8 mouse cellular contexts compared by ENCODE assay signal in the genomic region with DNA sequence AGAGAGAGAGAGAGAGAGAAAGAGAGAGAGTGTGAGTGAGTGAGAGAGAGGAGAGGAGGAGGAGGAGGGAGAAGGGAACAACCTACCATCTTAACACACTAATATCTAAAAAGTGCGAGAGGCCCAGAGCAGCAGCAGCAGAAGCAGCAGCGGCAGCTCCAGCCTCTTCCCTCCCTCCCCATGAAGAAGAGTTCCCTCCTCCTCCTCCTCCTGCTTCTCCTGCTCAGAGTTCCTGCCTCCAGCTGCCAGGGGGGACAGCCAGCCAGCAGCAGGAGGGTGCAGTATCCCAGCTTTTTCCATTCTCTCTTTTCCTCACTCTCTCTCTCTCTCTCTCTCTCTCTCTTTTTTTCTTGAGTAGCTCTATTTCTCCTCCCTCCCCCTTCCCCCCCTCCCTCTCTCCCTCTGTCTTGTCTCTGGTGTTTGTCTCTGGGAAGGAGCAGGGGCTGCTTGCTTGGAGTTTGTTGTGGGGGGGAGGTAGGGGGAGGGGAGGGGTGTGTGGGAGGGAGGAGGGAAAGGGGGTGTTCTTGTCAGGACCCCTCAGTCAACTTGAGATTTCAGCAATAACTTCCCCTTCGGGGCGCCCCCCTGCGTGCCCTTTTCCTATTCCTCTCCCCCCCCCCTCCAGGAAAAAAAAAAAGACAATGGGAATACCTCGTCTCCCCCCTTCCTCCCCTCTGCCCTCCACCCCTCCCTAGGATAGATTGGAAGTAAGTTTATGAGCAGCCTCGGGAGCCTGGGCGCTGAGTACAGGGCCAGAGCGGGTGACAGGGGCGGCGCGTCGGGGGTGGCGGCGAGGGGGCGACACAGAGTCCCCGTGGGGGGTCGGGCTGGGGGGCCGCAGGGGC.
DNase-seq lines count a peak whose midpoint lies in the region; ATAC-seq and TF ChIP-seq lines count a peak whose summit lies in the region.

No protein-coding gene starts in this region.

- no peak for TF ChIP-seq CTCF in midbrain, postnatal 0 days (IDR thresholded peaks at IDR 0.05)

- ATAC-seq in megakaryocyte, adult 5-6 weeks (ENCODE audit: poor library complexity, severe bottlenecking): no peak
- ATAC-seq in embryonic facial prominence, embryonic 11.5 days (replicated peaks; ENCODE audit: insufficient number of reproducible peaks, low FRiP score, low TSS enrichment, low read depth): peak; percentile 49
- peak; percentile 27 for ATAC-seq in limb, embryonic 14.5 days (ENCODE audit: low FRiP score, low read depth)
- ATAC-seq in midbrain, postnatal 0 days (ENCODE audit: low FRiP score): peak; percentile 59

- H3K4me3 ChIP-seq in megakaryocyte, embryonic 14.5 days (replicated peaks): peak overlapping the region; percentile 98
- peak overlapping the region; percentile 86 for H3K4me3 ChIP-seq in embryonic facial prominence, embryonic 11.5 days (ENCODE audit: low read depth, low read length)
- H3K4me3 ChIP-seq in limb, embryonic 14.5 days (replicated peaks; ENCODE audit: low read length): peak overlapping the region; percentile 80
- H3K4me3 ChIP-seq in midbrain, postnatal 0 days (ENCODE audit: low read depth, low read length): peak overlapping the region; percentile 89

- H3K9ac ChIP-seq in embryonic facial prominence, embryonic 11.5 days (replicated peaks; ENCODE audit: low read length): peak overlapping the region; percentile 92
- peak overlapping the region; percentile 92 for H3K9ac ChIP-seq in limb, embryonic 14.5 days (ENCODE audit: low read depth, low read length, severe bottlenecking)
- peak overlapping the region; percentile 84 for H3K9ac ChIP-seq in midbrain, postnatal 0 days (replicated peaks; ENCODE audit: low read length, poor library complexity, severe bottlenecking)

- DNase-seq in embryonic facial prominence, embryonic 11.5 days (ENCODE audit: low spot score): peak; percentile 75
- peak; percentile 79 for DNase-seq in heart, adult 18-20 months
- peak; percentile 49 to 58 for DNase-seq in kidney, adult 8-10 months
- peak; percentile 70 for DNase-seq in limb, embryonic 14.5 days (ENCODE audit: low spot score)
- DNase-seq in midbrain, postnatal 0 days (ENCODE audit: low spot score): peak; percentile 71
- peak; percentile 50 for DNase-seq in splenic B cell, adult 2 months (ENCODE audit: low read depth, low spot score)

- no peaks in the 10 kb centered on the region for H3K27me3 ChIP-seq in megakaryocyte, embryonic 14.5 days (replicated peaks)
- no peaks in the 10 kb centered on the region for H3K27me3 ChIP-seq in embryonic facial prominence, embryonic 11.5 days (ENCODE audit: control insufficient read depth, insufficient read depth, low read length)
- no peaks in the 10 kb centered on the region for H3K27me3 ChIP-seq in limb, embryonic 14.5 days (ENCODE audit: control insufficient read depth, insufficient read depth, low read length)
- H3K27me3 ChIP-seq in midbrain, postnatal 0 days (ENCODE audit: insufficient read depth, low read length): no peaks in the 10 kb centered on the region
- H3K27me3 ChIP-seq in splenic B cell, adult 2 months (ENCODE audit: control insufficient read depth, insufficient read depth, low read length, poor library complexity, severe bottlenecking): no peaks in the 10 kb centered on the region

- H3K4me1 ChIP-seq in megakaryocyte, embryonic 14.5 days: peaks cover 30% of the 10 kb centered on the region
- no peaks in the 10 kb centered on the region for H3K4me1 ChIP-seq in embryonic facial prominence, embryonic 11.5 days (ENCODE audit: control insufficient read depth, insufficient read depth, low read length)
- H3K4me1 ChIP-seq in limb, embryonic 14.5 days (ENCODE audit: control insufficient read depth, insufficient read depth, low read length): peaks cover 21% of the 10 kb centered on the region
- 0 out of 2 replicates have a peak, but pooled peaks cover 6% of the 10 kb centered on the region for H3K4me1 ChIP-seq in midbrain, postnatal 0 days (ENCODE audit: insufficient read depth, low read length)

- peaks cover 4% of the 10 kb centered on the region for H3K36me3 ChIP-seq in megakaryocyte, embryonic 14.5 days (replicated peaks; ENCODE audit: low read length)
- H3K36me3 ChIP-seq in embryonic facial prominence, embryonic 11.5 days (replicated peaks; ENCODE audit: control insufficient read depth, insufficient read depth, low read depth, low read length): no peaks in the 10 kb centered on the region
- H3K36me3 ChIP-seq in limb, embryonic 14.5 days (ENCODE audit: control insufficient read depth, insufficient read depth, low read length): no peaks in the 10 kb centered on the region
- no peaks in the 10 kb centered on the region for H3K36me3 ChIP-seq in midbrain, postnatal 0 days (ENCODE audit: insufficient read depth, low read length)
- H3K36me3 ChIP-seq in splenic B cell, adult 2 months (ENCODE audit: control insufficient read depth, insufficient read depth, low read length, poor library complexity, severe bottlenecking): no peaks in the 10 kb centered on the region

- H3K9me3 ChIP-seq in megakaryocyte, embryonic 14.5 days: no peaks in the 10 kb centered on the region
- H3K9me3 ChIP-seq in embryonic facial prominence, embryonic 11.5 days (replicated peaks; ENCODE audit: control insufficient read depth, low read length): no peaks in the 10 kb centered on the region
- no peaks in the 10 kb centered on the region for H3K9me3 ChIP-seq in limb, embryonic 14.5 days (ENCODE audit: control insufficient read depth, low read length)
- no peaks in the 10 kb centered on the region for H3K9me3 ChIP-seq in midbrain, postnatal 0 days (ENCODE audit: low read length)

- H3K4me2 ChIP-seq in embryonic facial prominence, embryonic 11.5 days (ENCODE audit: low read depth, low read length): peak overlapping the region; percentile 85
- peak overlapping the region; percentile 77 for H3K4me2 ChIP-seq in limb, embryonic 14.5 days (replicated peaks; ENCODE audit: low read depth, low read length, severe bottlenecking)
- peak overlapping the region; percentile 95 for H3K4me2 ChIP-seq in midbrain, postnatal 0 days (ENCODE audit: low read depth, low read length, poor library complexity, severe bottlenecking)

- H3K27ac ChIP-seq in embryonic facial prominence, embryonic 11.5 days (replicated peaks; ENCODE audit: low read depth, low read length): peak overlapping the region; percentile 99
- peak overlapping the region; percentile 99 for H3K27ac ChIP-seq in limb, embryonic 14.5 days (replicated peaks; ENCODE audit: low read depth, low read length)
- peak overlapping the region; percentile 98 for H3K27ac ChIP-seq in midbrain, postnatal 0 days (ENCODE audit: low read depth, low read length)

- 3% methylated on average over 6 of the region's 19 CpGs for WGBS in embryonic facial prominence, embryonic 11.5 days
- WGBS in limb, embryonic 14.5 days: 0% methylated on average over 18 of the region's 19 CpGs
- WGBS in midbrain, postnatal 0 days: 6% methylated on average over 6 of the region's 19 CpGs

- no peak for TF ChIP-seq POLR2A in limb, embryonic 14.5 days (IDR thresholded peaks at IDR 0.05; ENCODE audit: borderline replicate concordance, extremely low read depth, insufficient read depth, insufficient read length)
